Mouse (Mus musculus): ENCODE data around the gene Ppara.

- no peak for TF ChIP-seq EP300 (IDR thresholded peaks at IDR 0.05; ENCODE audit: low read depth)
- no peak for TF ChIP-seq CTCF (IDR thresholded peaks at IDR 0.05; ENCODE audit: low read depth)
These were observed 45.3 kb upstream of the Ppara start for GRCm38 (mm10) chr15:85689523-85689922.

All from liver, embryonic 14.5 days (tissue).